13 mouse cellular contexts compared by ENCODE assay signal in the genomic region with DNA sequence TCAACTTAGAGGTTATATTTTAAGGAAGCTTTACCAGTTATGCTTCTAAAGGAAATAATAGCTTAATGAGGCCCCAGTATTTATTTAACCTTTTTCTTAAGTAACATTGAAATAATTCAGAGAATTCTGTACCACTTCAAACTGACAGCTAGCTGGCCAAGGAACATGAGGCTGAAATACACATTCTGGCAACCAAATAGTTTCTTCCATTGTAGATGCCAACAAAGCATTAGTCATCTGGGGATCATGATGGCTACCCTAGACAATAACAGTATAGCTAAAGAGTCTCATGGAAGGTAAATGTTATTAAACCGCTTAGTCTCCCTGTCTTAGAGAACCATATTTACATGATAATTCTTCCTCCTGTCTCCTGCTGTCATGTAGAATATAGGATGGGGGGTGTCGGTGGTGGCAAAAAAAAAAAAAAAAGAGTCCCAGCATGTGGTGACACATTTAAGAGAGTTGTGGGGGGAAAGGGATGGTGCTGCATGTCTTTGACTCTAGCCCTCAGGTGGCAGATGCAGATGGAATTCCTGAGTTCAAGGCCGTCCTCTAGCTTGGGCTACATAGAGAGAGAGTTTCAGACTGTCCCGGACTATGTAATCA.
"Had no signal": no experiment of that assay in that cellular context is flagged by ENCODE, and none has a peak within 500 bp of the region (broad histone marks: within the 10 kb centered on the region; RNA-seq: fewer than 3 reads in every experiment).

No protein-coding gene starts in this region.

- H3K4me3 ChIP-seq: layer of hippocampus, adult 2 months; limb, embryonic 10.5 days; liver, embryonic 15.5 days; midbrain, embryonic 10.5 days; neural tube, embryonic 12.5 days had no signal

- H3K9me3 ChIP-seq: limb, embryonic 10.5 days; liver, embryonic 15.5 days; midbrain, embryonic 10.5 days; neural tube, embryonic 12.5 days had no signal

- DNase-seq: kidney, adult 9 months; kidney, postnatal 4 days; lung, adult 2 months; lung, postnatal 4 days; midbrain, embryonic 14.5 days; thymus, adult 2 months; thymus, postnatal 25 days had no signal

- H3K4me1 ChIP-seq: limb, embryonic 10.5 days; liver, embryonic 15.5 days; midbrain, embryonic 10.5 days; neural tube, embryonic 12.5 days had no signal

- H3K27me3 ChIP-seq: liver, embryonic 15.5 days; neural tube, embryonic 12.5 days had no signal

- H3K27ac ChIP-seq: kidney, postnatal 0 days; layer of hippocampus, adult 2 months; limb, embryonic 10.5 days; liver, embryonic 15.5 days; midbrain, embryonic 10.5 days; neural tube, embryonic 12.5 days had no signal
